Mouse (Mus musculus) heart, postnatal 0 days (tissue): ENCODE data around the gene Xpc. TPM values are rescaled to one million over a fixed set of nuclear protein-coding genes. Genes with fewer than 3 reads are reported as not detected.

Experiments
- ATAC-seq: fragments of 200-750 bp; cut with Nextera tagmentation; 2 replicates; pipeline ENCODE4 v1.8.0; 2017; ENCODE audit warnings: low read depth, moderate number of reproducible peaks, moderate library complexity; ENCODE audit not compliant: insufficient read depth
- DNase-seq: peaks from one replicate; pipeline ENCODE4 v3.0.0-alpha.2; 2016; ENCODE audit warnings: low spot score
- H3K27ac ChIP-seq: fragments of 300-500 bp; sonication (generic); 2 replicates; pipeline ENCODE4 v1.5.1; 2014; ENCODE audit warnings: low read depth, mild to moderate bottlenecking
- H3K27me3 ChIP-seq: fragments of 300-500 bp; sonication (generic); 2 replicates; pipeline ENCODE4 v1.6.1; 2014; ENCODE audit warnings: low read length, mixed read lengths; ENCODE audit not compliant: control insufficient read depth, insufficient read depth
- H3K36me3 ChIP-seq: fragments of 300-500 bp; sonication (generic); replicated peaks from 2 replicates; pipeline ENCODE4 v1.6.1; 2014; ENCODE audit warnings: low read length, mixed read lengths; ENCODE audit not compliant: control insufficient read depth, insufficient read depth
- H3K4me1 ChIP-seq: fragments of 300-500 bp; sonication (generic); 2 replicates; pipeline ENCODE4 v1.6.1; 2014; ENCODE audit warnings: antibody characterized with exemption; ENCODE audit not compliant: control insufficient read depth, insufficient read depth
- H3K4me2 ChIP-seq: fragments of 300-500 bp; sonication (generic); 2 replicates; pipeline ENCODE4 v1.6.1; 2014; ENCODE audit warnings: low read depth, mild to moderate bottlenecking, low read length, moderate library complexity
- H3K4me3 ChIP-seq: fragments of 300-500 bp; sonication (generic); 2 replicates; pipeline ENCODE4 v1.5.1; 2014; ENCODE audit warnings: low read depth, low read length
- H3K9ac ChIP-seq: fragments of 300-500 bp; sonication (generic); replicated peaks from 2 replicates; pipeline ENCODE4 v1.6.1; 2014; ENCODE audit warnings: low read depth, low read length, mixed read lengths
- H3K9me3 ChIP-seq: fragments of 300-500 bp; sonication (generic); replicated peaks from 2 replicates; pipeline ENCODE4 v1.6.1; 2016; ENCODE audit warnings: low read length; ENCODE audit not compliant: control insufficient read depth
- CTCF ChIP-seq: IDR thresholded peaks from 2 replicates; pipeline ENCODE4 v1.5.1; 2016; ENCODE audit warnings: antibody characterized with exemption, control low read depth, low read depth
- EP300 ChIP-seq: IDR thresholded peaks from 2 replicates; pipeline ENCODE4 v1.6.1; 2016; ENCODE audit warnings: antibody characterized with exemption, low read depth
- WGBS: fragments of 180-500 bp; shearing (Covaris S2); extraction: QIAGEN DNeasy Blood & Tissue Kit; methylation state at CpG from one replicate; pipeline ENCODE4 v1.1.7; 2014; 5-methylcytosine and 5-hydroxymethylcytosine counted together
- polyA plus RNA-seq: library from polyadenylated mRNA; unstranded; fragments of >200 nt; fragmentation: Nextera tagmentation; extraction: Ambion mirVana; gene quantifications from 2 replicates; pipeline ENCODE4 v1.2.1, GENCODE M21; 2015
- total RNA-seq: library from RNA; depleted of rRNA; stranded (reverse); fragments of >200 nt; gene quantifications from 2 replicates; pipeline ENCODE4 v1.2.3, GENCODE M21; 2014; ENCODE audit warnings: low replicate concordance

Gene Xpc
- total and polyA plus RNA-seq, 2 experiments from 2014 or later = 5.7 to 11.3 TPM

- Histone ChIP-seq H3K27me3 (no peaks in the 10 kb centered on the region), H3K27ac (no peak overlapping the region), H3K4me1 (no peaks in the 10 kb centered on the region), H3K36me3 (peaks cover 28% of the 10 kb centered on the region), H3K4me2 (no peak overlapping the region), H3K9me3 (no peaks in the 10 kb centered on the region), H3K9ac (no peak overlapping the region), H3K4me3 (no peak overlapping the region)
- DNase-seq = no peak
- WGBS = 85% methylated on average over 4 of the region's 4 CpGs
- TF ChIP-seq CTCF = no peak
- no peak for TF ChIP-seq EP300
- ATAC-seq = no peak
Measured at GRCm38 (mm10) chr6:91525544-91525943, 9.9 kb upstream of the Xpc start.

GRCm38 (mm10) chr6:91522816-91523215 is 7.1 kb upstream of the Xpc start:
- WGBS = 91% methylated on average over 5 of the region's 5 CpGs
- Histone ChIP-seq H3K4me2 (no peak overlapping the region), H3K9ac (no peak overlapping the region), H3K9me3 (no peaks in the 10 kb centered on the region), H3K4me3 (no peak overlapping the region), H3K27me3 (no peaks in the 10 kb centered on the region), H3K4me1 (no peaks in the 10 kb centered on the region), H3K27ac (no peak overlapping the region), H3K36me3 (peaks cover 50% of the 10 kb centered on the region)
- TF ChIP-seq EP300 (no peak), CTCF (no peak)
- ATAC-seq (no peak), DNase-seq (no peak)

- ATAC-seq = no peak
- DNase-seq = no peak
- Histone ChIP-seq H3K4me2 (no peak overlapping the region), H3K27ac (no peak overlapping the region), H3K9ac (no peak overlapping the region), H3K9me3 (no peaks in the 10 kb centered on the region), H3K36me3 (peaks cover 57% of the 10 kb centered on the region), H3K27me3 (no peaks in the 10 kb centered on the region), H3K4me3 (no peak overlapping the region), H3K4me1 (peaks cover 9% of the 10 kb centered on the region; the same call in 1 of the 2 replicates)
- 61% methylated on average over 7 of the region's 7 CpGs for WGBS
- TF ChIP-seq EP300 (no peak), CTCF (no peak)
Measured at GRCm38 (mm10) chr6:91518454-91519020, 2.8 kb upstream of the Xpc start.

- Histone ChIP-seq H3K27ac (no peak overlapping the region), H3K4me3 (peak overlapping the region; percentile 94)
Measured at GRCm38 (mm10) chr6:91514737-91515362, 838 bp downstream of the Xpc start.

GRCm38 (mm10) chr6:91514135-91514534 is 1.6 kb downstream of the Xpc start:
- H3K9me3 ChIP-seq = no peaks in the 10 kb centered on the region
- H3K9ac ChIP-seq = no peak overlapping the region
- TF ChIP-seq CTCF (no peak), EP300 (no peak)
- no peaks in the 10 kb centered on the region for H3K27me3 ChIP-seq
- H3K36me3 ChIP-seq = peaks cover 15% of the 10 kb centered on the region
- DNase-seq = no peak
- H3K27ac ChIP-seq = no peak overlapping the region
- no peak overlapping the region for H3K4me3 ChIP-seq
- H3K4me2 ChIP-seq = no peak overlapping the region
- peaks cover 9% of the 10 kb centered on the region; the same call in 1 of the 2 replicates for H3K4me1 ChIP-seq
- no peak for ATAC-seq

More at GRCm38 (mm10) chr6:91514737-91515362, 838 bp downstream of the Xpc start:
- ATAC-seq = no peak
- H3K4me1 ChIP-seq = peaks cover 9% of the 10 kb centered on the region; the same call in 1 of the 2 replicates
- H3K9me3 ChIP-seq = no peaks in the 10 kb centered on the region
- H3K36me3 ChIP-seq = peaks cover 22% of the 10 kb centered on the region
- H3K27me3 ChIP-seq = no peaks in the 10 kb centered on the region
- TF ChIP-seq CTCF (no peak), EP300 (no peak)
- 31% methylated on average over 10 of the region's 10 CpGs for WGBS
- peak overlapping the region; percentile 89 for H3K9ac ChIP-seq
- peak overlapping the region; percentile 95 for H3K4me2 ChIP-seq
- DNase-seq = no peak
